Mouse (Mus musculus) limb, embryonic 14.5 days (tissue): Measurements from ENCODE around the gene Fam131a. TPM values are rescaled to one million over a fixed set of nuclear protein-coding genes. Genes with fewer than 3 reads are reported as not detected.

Experiments used
- ATAC-seq: fragments of 200-750 bp; cut with Nextera tagmentation; 2 replicates; pipeline ENCODE4 v1.8.0; 2017; ENCODE audit warnings: low read depth, moderate number of reproducible peaks, moderate TSS enrichment; ENCODE audit not compliant: low FRiP score
- DNase-seq: peaks from one replicate; pipeline ENCODE4 v3.0.0-alpha.2; 2015; ENCODE audit warnings: low spot score
- H3K27ac ChIP-seq: fragments of 300-500 bp; sonication (generic); replicated peaks from 2 replicates; pipeline ENCODE4 v1.5.1; 2014; ENCODE audit warnings: low read depth, mild to moderate bottlenecking, low read length, moderate library complexity, mixed read lengths
- H3K27me3 ChIP-seq: fragments of 300-500 bp; sonication (generic); 2 replicates; pipeline ENCODE4 v1.6.1; 2014; ENCODE audit warnings: low read length, mixed read lengths; ENCODE audit not compliant: control insufficient read depth, insufficient read depth
- H3K36me3 ChIP-seq: fragments of 300-500 bp; sonication (generic); 2 replicates; pipeline ENCODE4 v1.6.1; 2014; ENCODE audit warnings: mild to moderate bottlenecking, low read length, moderate library complexity, mixed read lengths; ENCODE audit not compliant: control insufficient read depth, insufficient read depth
- H3K4me1 ChIP-seq: fragments of 300-500 bp; sonication (generic); 2 replicates; pipeline ENCODE4 v1.6.1; 2014; ENCODE audit warnings: antibody characterized with exemption, low read length, mixed read lengths; ENCODE audit not compliant: control insufficient read depth, insufficient read depth
- H3K4me2 ChIP-seq: fragments of 300-500 bp; sonication (generic); replicated peaks from 2 replicates; pipeline ENCODE4 v1.6.1; 2014; ENCODE audit warnings: low read depth, mild to moderate bottlenecking, low read length, moderate library complexity; ENCODE audit not compliant: severe bottlenecking
- H3K4me3 ChIP-seq: fragments of 300-500 bp; sonication (generic); replicated peaks from 2 replicates; pipeline ENCODE4 v1.5.1; 2014; ENCODE audit warnings: low read length
- H3K9ac ChIP-seq: fragments of 300-500 bp; sonication (generic); 2 replicates; pipeline ENCODE4 v1.6.1; 2014; ENCODE audit warnings: mild to moderate bottlenecking, low read depth, low read length, moderate library complexity; ENCODE audit not compliant: severe bottlenecking
- H3K9me3 ChIP-seq: fragments of 300-500 bp; sonication (generic); 2 replicates; pipeline ENCODE4 v1.6.1; 2016; ENCODE audit warnings: low read length; ENCODE audit not compliant: control insufficient read depth
- POLR2A ChIP-seq: fragments of 200-500 bp; IDR thresholded peaks from 2 replicates; pipeline ENCODE4 v1.8.0; 2012; ENCODE audit warnings: inconsistent platforms, mild to moderate bottlenecking, moderate library complexity, borderline replicate concordance; ENCODE audit not compliant: insufficient read depth, insufficient read length; ENCODE audit errors: extremely low read depth
- WGBS: fragments of 180-500 bp; shearing (Covaris S2); extraction: QIAGEN DNeasy Blood & Tissue Kit; methylation state at CpG from one replicate; pipeline ENCODE4 v1.1.7; 2014; 5-methylcytosine and 5-hydroxymethylcytosine counted together
- polyA plus RNA-seq, 2 experiments: library from polyadenylated mRNA; depleted of rRNA in 1 of 2; stranded (reverse) in 1 of 2; unstranded in 1 of 2; fragments of >200 nt; fragmentation: Nextera tagmentation in 1 of 2; extraction: Ambion mirVana in 1 of 2; gene quantifications; 2 replicates each; pipeline versions ENCODE4 v1.2.1 to v1.2.3; 2012 to 2014

Gene Fam131a
- polyA plus RNA-seq (2012; rRNA removed) = 15.6 and 21.3 TPM in 2 replicates
- 10.3 and 11.0 TPM in 2 replicates for polyA plus RNA-seq (2014; fragmentation: Nextera tagmentation; extraction: Ambion mirVana)

GRCm38 (mm10) chr16:20693111-20693701 is at the start of gene Fam131a:
Gene Fam131a, plus strand, starts transcription at chr16:20693241.
- DNase-seq (peak; percentile 93), ATAC-seq (peak; percentile 92)
- peak within 1 kb of the TSS; percentile 58 for H3K4me3 ChIP-seq
- peak within 1 kb of the TSS; percentile 88 for H3K27ac ChIP-seq
- 0 out of 2 replicates have a peak, but pooled peaks have one; percentile 24 for TF ChIP-seq POLR2A
- H3K27me3 ChIP-seq = no peaks in the 10 kb centered on the region
- peaks cover 45% of the 10 kb centered on the region for H3K36me3 ChIP-seq
- H3K9ac ChIP-seq = peak within 1 kb of the TSS; percentile 75
- H3K4me1 ChIP-seq = peaks cover 30% of the 10 kb centered on the region
- no peaks in the 10 kb centered on the region for H3K9me3 ChIP-seq
- under 1% methylated on average over 33 of the region's 37 CpGs for WGBS
- H3K4me2 ChIP-seq = peak within 1 kb of the TSS; percentile 66

GRCm38 (mm10) chr16:20643911-20644310 is 49.1 kb upstream of the Fam131a start:
- Histone ChIP-seq H3K4me3 (no peak overlapping the region), H3K9ac (no peak overlapping the region), H3K27ac (no peak overlapping the region), H3K4me1 (no peaks in the 10 kb centered on the region), H3K9me3 (no peaks in the 10 kb centered on the region), H3K27me3 (no peaks in the 10 kb centered on the region), H3K4me2 (no peak overlapping the region), H3K36me3 (no peaks in the 10 kb centered on the region)
- no peak for DNase-seq
- TF ChIP-seq POLR2A = no peak
- no peak for ATAC-seq
- WGBS = 80% methylated on average over 7 of the region's 7 CpGs

- peak within 1 kb of the TSS; percentile 58 for H3K27ac ChIP-seq
- H3K36me3 ChIP-seq = peaks cover 26% of the 10 kb centered on the region
- H3K4me1 ChIP-seq = peaks cover 13% of the 10 kb centered on the region
- H3K27me3 ChIP-seq = no peaks in the 10 kb centered on the region
- H3K9me3 ChIP-seq = no peaks in the 10 kb centered on the region
- DNase-seq (peak; percentile 94), ATAC-seq (peak; percentile 97)
- peak within 1 kb of the TSS; percentile 80 for H3K4me2 ChIP-seq
- TF ChIP-seq POLR2A = peak; percentile 70; the same call in 1 of the 2 replicates
- H3K9ac ChIP-seq = peak within 1 kb of the TSS; percentile 80
- 2% methylated on average over 43 of the region's 46 CpGs for WGBS
- peak within 1 kb of the TSS; percentile 65 for H3K4me3 ChIP-seq
These were observed 41.7 kb upstream of the Fam131a start, which contains the start of gene Psmd2 for GRCm38 (mm10) chr16:20651076-20651946. Gene Psmd2, plus strand, starts transcription at chr16:20651652.

GRCm38 (mm10) chr16:20651947-20652310 is 41.1 kb upstream of the Fam131a start:
- TF ChIP-seq POLR2A = no peak
- no peaks in the 10 kb centered on the region for H3K9me3 ChIP-seq
- ATAC-seq = no peak
- H3K27me3 ChIP-seq = no peaks in the 10 kb centered on the region
- peak overlapping the region; percentile 65 for H3K4me3 ChIP-seq
- WGBS = 7% methylated on average over 12 of the region's 12 CpGs
- peak overlapping the region; percentile 80 for H3K9ac ChIP-seq
- peaks cover 32% of the 10 kb centered on the region for H3K36me3 ChIP-seq
- no peak for DNase-seq
- H3K27ac ChIP-seq = no peak overlapping the region
- H3K4me2 ChIP-seq = peak overlapping the region; percentile 80
- H3K4me1 ChIP-seq = peaks cover 13% of the 10 kb centered on the region

GRCm38 (mm10) chr16:20653315-20653714 is 39.7 kb upstream of the Fam131a start:
- no peak overlapping the region for H3K4me3 ChIP-seq
- ATAC-seq = no peak
- no peak overlapping the region for H3K27ac ChIP-seq
- no peak overlapping the region for H3K9ac ChIP-seq
- DNase-seq = no peak
- H3K27me3 ChIP-seq = no peaks in the 10 kb centered on the region
- peaks cover 46% of the 10 kb centered on the region for H3K36me3 ChIP-seq
- TF ChIP-seq POLR2A = no peak
- H3K9me3 ChIP-seq = no peaks in the 10 kb centered on the region
- peaks cover 13% of the 10 kb centered on the region for H3K4me1 ChIP-seq
- 59% methylated on average over 2 of the region's 2 CpGs for WGBS
- H3K4me2 ChIP-seq = no peak overlapping the region
